In genomic region chr6:119521482-119521900, GRCm38 (mm10) we compare ENCODE assay signal across 9 mouse cellular contexts. TPM values are rescaled to one million over a fixed set of nuclear protein-coding genes. Genes with fewer than 3 reads are reported as not detected.
A peak's percentile ranks its signal among the peaks of the same experiment; 100 is the strongest.
DNase-seq lines count a peak whose midpoint lies in the region; ATAC-seq and TF ChIP-seq lines count a peak whose summit lies in the region.
"Had no signal": no experiment of that assay in that cellular context is flagged by ENCODE, and none has a peak within 500 bp of the region (broad histone marks: within the 10 kb centered on the region; RNA-seq: fewer than 3 reads in every experiment).

No protein-coding gene starts in this region.

- intact Hi-C loops in left cerebral cortex, postnatal 14 days (cut with DNase I) = no loop called here
- intact Hi-C loops in gastrocnemius, adult 2 months (cut with DNase I) = no loop called here

- no peak for TF ChIP-seq EP300 in CH12.LX (IDR thresholded peaks at IDR 0.05; ENCODE audit: low read length)

- dilution Hi-C loops in CH12.LX (cut with MboI; ENCODE audit: extremely low pct_ligation_motif_present, extremely low pct_unique_long_range_greater_than_20kb, low sequenced_read_pairs) = no loop called here

- no peak for DNase-seq in hindbrain, embryonic 10.5 days (ENCODE audit: low spot score)
- no peak for DNase-seq in CH12.LX (ENCODE audit: extremely low read depth)
- DNase-seq in left cerebral cortex, postnatal 14 days (ENCODE audit: low spot score in 2 of 2) = peak; percentile 29 to 81
- no peak for DNase-seq in adipocyte (ENCODE audit: low spot score)
- DNase-seq in kidney, postnatal 36 days = no peak
- no peak for DNase-seq in gastrocnemius, adult 2 months
- DNase-seq: lung, adult 18-20 months had no signal

- no peaks in the 10 kb centered on the region for H3K79me2 ChIP-seq in CH12.LX (replicated peaks; ENCODE audit: control insufficient read depth, extremely low read depth, insufficient read depth, poor library complexity, severe bottlenecking)

- peak overlapping the region; percentile 62 for H3K27ac ChIP-seq in hindbrain, embryonic 10.5 days
- no peak overlapping the region for H3K27ac ChIP-seq in hindbrain, embryonic 12.5 days
- no peak overlapping the region for H3K27ac ChIP-seq in CH12.LX (ENCODE audit: insufficient read depth, low read depth)
- no peak overlapping the region for H3K27ac ChIP-seq in gastrocnemius, adult 2 months

- no peaks in the 10 kb centered on the region for H3K9me3 ChIP-seq in hindbrain, embryonic 10.5 days
- no peaks in the 10 kb centered on the region for H3K9me3 ChIP-seq in hindbrain, embryonic 12.5 days (replicated peaks)
- no peaks in the 10 kb centered on the region for H3K9me3 ChIP-seq in CH12.LX (replicated peaks; ENCODE audit: low read length)

- H3K27me3 ChIP-seq in hindbrain, embryonic 10.5 days (ENCODE audit: insufficient read depth, poor library complexity, severe bottlenecking) = no peaks in the 10 kb centered on the region
- no peaks in the 10 kb centered on the region for H3K27me3 ChIP-seq in hindbrain, embryonic 12.5 days
- H3K27me3 ChIP-seq in CH12.LX (replicated peaks) = no peaks in the 10 kb centered on the region

- H3K4me3 ChIP-seq in hindbrain, embryonic 10.5 days = no peak overlapping the region
- no peak overlapping the region for H3K4me3 ChIP-seq in hindbrain, embryonic 12.5 days
- H3K4me3 ChIP-seq in CH12.LX (replicated peaks in 1 of 3; ENCODE audit: low read depth in 2 of 3, low read length in 2 of 3, poor library complexity in 1 of 3) = no peak overlapping the region
- H3K4me3 ChIP-seq in gastrocnemius, adult 2 months = no peak overlapping the region

- TF ChIP-seq POLR2A in CH12.LX (IDR thresholded peaks at IDR 0.05; ENCODE audit: low read depth, low read length) = no peak

- ATAC-seq in hindbrain, embryonic 12.5 days (ENCODE audit: low FRiP score) = no peak
- ATAC-seq in common myeloid progenitor, adult 5-6 weeks (replicated peaks; ENCODE audit: low read depth, poor library complexity, severe bottlenecking) = peak; percentile 37; the same call in 1 of the 2 replicates

- H3K9ac ChIP-seq in hindbrain, embryonic 12.5 days = no peak overlapping the region
- no peak overlapping the region for H3K9ac ChIP-seq in CH12.LX (ENCODE audit: insufficient read depth, low read depth)

- H3K4me1 ChIP-seq in hindbrain, embryonic 10.5 days (replicated peaks) = peaks cover 36% of the 10 kb centered on the region
- peaks cover 13% of the 10 kb centered on the region for H3K4me1 ChIP-seq in hindbrain, embryonic 12.5 days
- peaks cover 15 to 27% of the 10 kb centered on the region in 2 experiments for H3K4me1 ChIP-seq in CH12.LX (ENCODE audit: control insufficient read depth in 1 of 2, insufficient read depth in 2 of 2)

- peak in 1 of 2 experiments; percentile 28; a peak in 2 of 4 replicates for TF ChIP-seq CTCF in CH12.LX (conservative IDR thresholded peaks at IDR 0.05 in 1 of 2, IDR thresholded peaks at IDR 0.05 in 1 of 2; ENCODE audit: low read depth in 2 of 2, low read length in 2 of 2)
- no peak for TF ChIP-seq CTCF in gastrocnemius, adult 2 months (IDR thresholded peaks at IDR 0.05)

- WGBS in hindbrain, embryonic 10.5 days = 77% methylated on average over 3 of the region's 3 CpGs
- WGBS in hindbrain, embryonic 12.5 days = 79% methylated on average over 3 of the region's 3 CpGs

- no peaks in the 10 kb centered on the region for H3K36me3 ChIP-seq in hindbrain, embryonic 10.5 days
- no peaks in the 10 kb centered on the region for H3K36me3 ChIP-seq in hindbrain, embryonic 12.5 days
- H3K36me3 ChIP-seq in CH12.LX (replicated peaks in 1 of 2; ENCODE audit: control insufficient read depth in 1 of 2, insufficient read depth in 1 of 2, low read length in 1 of 2) = no peaks in the 10 kb centered on the region

- in situ Hi-C loops in CH12.LX (cut with MboI; ENCODE audit: low pct_ligation_motif_present, low pct_unique_long_range_greater_than_20kb, low sequenced_read_pairs) = no loop called here

- TF ChIP-seq RAD21 in CH12.LX (IDR thresholded peaks at IDR 0.05; ENCODE audit: low read depth, low read length) = no peak; the same call in 1 of the 2 replicates

- no peak overlapping the region for H3K4me2 ChIP-seq in hindbrain, embryonic 12.5 days (replicated peaks)
- H3K4me2 ChIP-seq in CH12.LX (ENCODE audit: insufficient read depth, low read depth, poor library complexity, severe bottlenecking) = no peak overlapping the region

TF ChIP-seq in CH12.LX, 34 proteins besides CTCF, POLR2A, EP300 and RAD21:
- peak; percentile 22 for TF ChIP-seq SMC3 (IDR thresholded peaks at IDR 0.05; ENCODE audit: low read depth, low read length)
- TF ChIP-seq MYC (IDR thresholded peaks at IDR 0.05; ENCODE audit: low read depth, low read length) = no peak
- no peak for TF ChIP-seq MAX (IDR thresholded peaks at IDR 0.05; ENCODE audit: low read length)

RNA-seq across cellular contexts. Expression of gene Wnt5b, which starts 22.7 kb away (rescaled TPM):
- 7.9 and 8.8 TPM in 2 replicates for polyA plus RNA-seq in hindbrain, embryonic 10.5 days (2016; fragmentation: Nextera tagmentation; extraction: Ambion mirVana)
- 8.3 and 9.9 TPM in 2 replicates for polyA plus RNA-seq in hindbrain, embryonic 12.5 days (2016; fragmentation: Nextera tagmentation; extraction: Ambion mirVana)
- total RNA-seq in CH12.LX (2012; rRNA removed) (0.92 and 1.5 TPM in 2 replicates), CH12.LX (2014; rRNA removed) (1.2 and 1.4 TPM in 2 replicates)
- 2.0 and 2.8 TPM in 2 replicates for polyA plus RNA-seq in CH12.LX (2012; ENCODE audit: insufficient read length, low read depth)
- 0.82 TPM in 1 of 2 replicates, not detected in the other for total RNA-seq in common myeloid progenitor, adult 5-6 weeks (2017)
- total RNA-seq in left cerebral cortex, postnatal 14 days (2021) = 1 to 10 TPM; 1.4 to 1.5 TPM
- total RNA-seq in gastrocnemius, adult 2 months (2021) = 1 to 10 TPM in 1 of 2 experiments, under 1 TPM in 1; 0.64 to 2.3 TPM

RNA-seq across cellular contexts. Expression of gene Fbxl14, which starts 42.0 kb away (rescaled TPM):
- polyA plus RNA-seq in hindbrain, embryonic 10.5 days (2016; fragmentation: Nextera tagmentation; extraction: Ambion mirVana) = 3.1 and 3.4 TPM in 2 replicates
- 3.8 and 4.3 TPM in 2 replicates for polyA plus RNA-seq in hindbrain, embryonic 12.5 days (2016; fragmentation: Nextera tagmentation; extraction: Ambion mirVana)
- total RNA-seq in CH12.LX (2012; rRNA removed) (29.9 and 32.7 TPM in 2 replicates), CH12.LX (2014; rRNA removed) (27.8 and 30.3 TPM in 2 replicates)
- polyA plus RNA-seq in CH12.LX (2012; ENCODE audit: insufficient read length, low read depth) = 28.8 and 32.0 TPM in 2 replicates
- 39.2 and 48.1 TPM in 2 replicates for total RNA-seq in common myeloid progenitor, adult 5-6 weeks (2017)
- 10 to 100 TPM; 25.3 to 26.8 TPM for total RNA-seq in left cerebral cortex, postnatal 14 days (2021)
- 10 to 100 TPM; 10.3 to 10.4 TPM for total RNA-seq in gastrocnemius, adult 2 months (2021)

Comparison
In these comparisons a context has a peak if more than half of its experiments do, and no peak if none do; other contexts are left out.
1. DNase-seq: peak in left cerebral cortex, postnatal 14 days (2 of 2); none in hindbrain, embryonic 10.5 days (single experiment), CH12.LX (single experiment), adipocyte (single experiment), kidney, postnatal 36 days (0 of 2) and gastrocnemius, adult 2 months (single experiment).